Mouse (Mus musculus): ENCODE measurements around the gene Rab11fip3.
"Not testable (repeated sequence)": the region's sequence is repeated elsewhere in the genome, so short reads cannot be mapped to it uniquely, and the experiment has no call there.

The Rab11fip3 gene

DNA sequence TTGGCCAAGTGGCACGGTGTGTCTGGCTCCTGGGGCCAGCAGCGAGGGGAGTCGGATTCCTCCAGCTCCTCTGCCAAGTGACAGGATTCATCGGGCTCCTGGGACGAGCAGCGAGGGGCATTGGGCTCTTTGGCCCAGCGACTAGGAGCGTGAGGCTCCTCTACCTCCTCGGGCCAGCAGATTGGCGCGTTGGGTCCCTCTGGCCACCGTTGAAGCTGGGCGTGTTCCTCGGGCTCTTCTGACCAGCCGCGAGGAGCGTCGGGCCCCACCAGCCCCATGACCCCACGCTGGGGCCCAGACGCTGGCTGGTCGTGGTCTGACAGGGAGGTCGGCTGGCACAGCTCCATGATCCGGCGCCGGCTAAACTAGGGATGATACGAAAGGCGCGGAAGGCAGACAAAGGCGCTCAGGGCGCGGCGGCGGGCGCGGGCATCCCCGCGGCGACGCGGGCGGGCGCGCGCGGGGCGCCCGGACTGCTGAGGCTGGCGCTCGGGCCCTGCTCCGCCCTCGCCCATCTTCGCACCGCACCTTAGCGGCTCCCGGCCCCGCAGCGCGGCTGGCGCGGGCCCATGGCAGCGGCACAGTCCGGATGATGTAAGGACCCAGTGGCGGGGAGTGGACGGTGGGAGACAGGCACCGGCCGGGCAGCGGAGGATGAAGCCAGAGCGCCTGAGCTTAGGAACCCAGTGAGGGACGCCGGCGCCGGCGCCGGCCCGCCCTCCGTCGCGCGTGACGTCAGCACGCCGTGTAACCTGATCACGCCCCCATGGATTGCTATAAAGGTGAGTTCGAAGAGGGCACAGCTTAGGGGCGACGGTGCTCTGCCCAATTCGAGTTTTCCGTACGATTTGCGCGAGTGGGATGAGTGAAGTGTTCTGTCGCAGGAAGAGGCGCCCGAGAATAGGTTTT is at the start of gene Rab11fip3:
Gene Rab11fip3, minus strand, starts transcription at position 725 of the 909 bp plus-strand sequence.
- peak; percentile 67 for DNase-seq (ENCODE audit: low spot score)

DNA sequence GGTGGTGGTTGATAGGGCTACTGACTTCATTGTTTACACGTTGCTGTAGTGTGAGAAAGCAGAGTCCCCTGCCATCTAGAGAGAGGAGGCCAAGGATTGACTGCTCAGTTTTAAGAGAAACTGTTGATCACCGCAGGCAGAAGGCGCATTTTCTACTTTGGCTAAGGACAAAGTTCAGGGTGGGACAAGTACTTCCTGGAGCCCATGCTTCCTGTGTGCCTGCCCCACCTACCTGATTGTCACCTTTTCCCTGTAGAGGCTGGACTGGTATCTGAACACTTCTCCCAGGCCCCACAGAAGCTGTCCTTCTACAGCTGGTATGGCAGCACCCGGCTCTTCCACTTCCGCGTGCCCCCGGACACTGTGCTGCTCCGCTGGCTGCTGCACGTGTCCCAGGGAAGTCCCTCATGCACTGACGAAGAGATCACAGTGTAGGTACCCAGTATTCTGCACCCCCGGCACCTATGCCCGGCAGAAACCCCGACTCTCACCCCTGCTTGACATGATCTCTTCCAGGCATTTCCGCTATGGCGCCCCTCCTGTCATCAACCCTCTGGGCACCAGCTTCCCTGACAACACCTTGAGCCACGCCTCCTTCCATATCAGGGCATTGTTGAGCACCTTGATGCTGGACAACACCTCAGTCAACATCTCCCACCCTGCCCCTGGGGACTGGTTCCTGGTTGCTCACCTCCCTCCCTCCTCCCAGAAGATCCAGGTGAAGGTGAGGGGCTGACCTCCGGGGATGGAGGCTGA is 47.3 kb upstream of the Rab11fip3 start:
- DNase-seq (ENCODE audit: low spot score): no peak

DNA sequence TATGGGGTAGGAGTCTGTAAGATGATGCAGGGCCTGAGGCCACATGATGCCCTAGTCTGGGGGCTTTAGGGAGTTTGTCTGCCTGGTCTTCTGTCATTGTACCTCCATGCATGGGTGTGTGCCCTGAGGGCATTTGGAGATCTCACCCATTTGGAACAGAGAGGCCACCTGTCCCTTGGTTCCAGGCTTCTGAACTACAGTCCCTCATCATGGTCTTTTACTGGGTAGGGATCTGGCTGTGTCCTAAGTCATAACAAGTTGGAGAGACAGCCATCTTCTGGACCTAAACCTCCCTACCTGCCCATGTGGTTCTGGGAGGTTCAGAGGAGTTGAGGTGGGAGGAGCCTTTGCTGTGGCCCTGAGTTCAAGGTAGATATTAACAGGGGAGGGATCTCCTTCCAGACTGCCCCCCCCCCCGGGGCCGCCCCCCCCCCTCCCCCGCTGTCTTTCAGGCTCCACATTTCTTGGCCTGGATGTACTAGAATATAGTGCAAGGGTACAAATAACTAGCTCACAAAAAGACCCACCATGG is 46.7 kb upstream of the Rab11fip3 start:
- DNase-seq (ENCODE audit: low spot score): no peak

DNA sequence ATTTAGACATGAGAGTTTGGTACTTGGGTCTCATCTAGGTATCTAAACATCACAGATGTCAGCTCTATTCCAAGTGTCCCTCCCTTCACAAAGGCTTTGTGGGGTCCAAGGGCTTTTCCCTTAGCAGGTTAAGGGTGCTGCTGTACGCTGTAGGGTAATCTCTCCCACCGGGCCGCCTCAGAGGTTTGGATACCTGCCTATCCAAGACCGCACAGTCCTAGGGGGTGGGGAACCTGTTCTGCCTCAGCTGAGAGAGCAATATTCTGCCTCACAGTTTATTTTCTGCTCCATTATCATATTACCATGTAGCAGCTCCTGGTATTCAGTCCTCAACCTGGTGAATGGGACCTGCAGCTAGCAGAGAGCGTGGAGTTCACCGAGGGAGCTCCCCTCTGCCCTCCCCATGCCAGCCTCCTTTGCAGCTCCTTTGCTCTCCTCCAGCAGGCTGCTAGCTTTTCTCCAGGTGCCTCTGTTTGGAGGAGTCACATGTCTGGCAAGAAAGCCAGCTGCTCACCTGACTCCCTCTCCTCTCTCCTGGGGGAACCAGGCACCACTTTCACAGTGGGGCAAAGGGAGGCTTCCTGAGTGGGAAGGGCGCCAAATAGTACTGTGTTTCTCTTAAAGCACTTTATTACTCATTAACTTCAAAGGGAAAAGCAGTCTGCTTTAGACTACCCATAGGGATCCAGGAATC is 46.0 kb upstream of the Rab11fip3 start:
- DNase-seq (ENCODE audit: low spot score): no peak

DNA sequence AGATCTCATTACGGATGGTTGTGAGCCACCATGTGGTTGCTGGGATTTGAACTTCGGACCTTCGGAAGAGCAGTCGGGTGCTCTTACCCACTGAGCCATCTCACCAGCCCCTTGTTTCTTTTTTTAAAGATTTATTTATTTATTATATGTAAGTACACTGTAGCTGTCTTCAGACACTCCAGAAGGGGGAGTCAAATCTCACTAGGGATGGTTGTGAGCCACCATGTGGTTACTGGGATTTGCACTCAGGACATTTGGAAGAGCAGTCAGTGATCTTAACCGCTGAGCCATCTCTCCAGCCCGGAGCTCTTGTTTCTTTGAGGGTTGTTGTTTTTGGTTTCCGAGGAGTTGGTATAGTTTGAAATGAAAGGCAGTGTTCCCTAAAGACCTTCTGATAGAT is 45.1 kb upstream of the Rab11fip3 start:
- DNase-seq (ENCODE audit: low spot score): not testable (repeated sequence)

DNA sequence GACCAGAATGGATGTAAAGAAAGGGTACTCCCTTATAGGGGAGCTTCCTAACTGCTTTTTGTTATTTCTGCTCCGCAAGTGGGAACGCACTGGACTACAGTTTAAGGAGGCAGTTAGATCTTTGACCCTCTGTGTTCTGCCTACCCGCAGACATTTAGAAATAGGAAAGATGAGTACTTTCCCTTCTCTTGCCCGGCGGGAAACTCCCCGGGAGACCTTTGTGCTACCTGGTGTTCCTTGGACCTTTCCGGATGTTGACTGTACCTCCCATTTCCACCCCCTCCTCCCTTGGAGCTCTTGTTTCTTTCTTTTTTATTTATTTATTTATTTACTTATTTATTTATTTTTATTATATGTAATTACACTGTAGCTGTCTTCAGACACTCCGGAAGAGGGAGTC is 44.7 kb upstream of the Rab11fip3 start:
- DNase-seq (ENCODE audit: low spot score): no peak

GRCm38 (mm10) chr17:26113181-26113948 is 44.0 kb upstream of the Rab11fip3 start, which contains the start of gene Tmem8:
TSS of gene Tmem8 (plus strand) at chr17:26113299.
- no peak for DNase-seq (ENCODE audit: low spot score)

GRCm38 (mm10) chr17:26112751-26113150 is 43.4 kb upstream of the Rab11fip3 start:
- no peak for DNase-seq (ENCODE audit: low spot score)

DNA sequence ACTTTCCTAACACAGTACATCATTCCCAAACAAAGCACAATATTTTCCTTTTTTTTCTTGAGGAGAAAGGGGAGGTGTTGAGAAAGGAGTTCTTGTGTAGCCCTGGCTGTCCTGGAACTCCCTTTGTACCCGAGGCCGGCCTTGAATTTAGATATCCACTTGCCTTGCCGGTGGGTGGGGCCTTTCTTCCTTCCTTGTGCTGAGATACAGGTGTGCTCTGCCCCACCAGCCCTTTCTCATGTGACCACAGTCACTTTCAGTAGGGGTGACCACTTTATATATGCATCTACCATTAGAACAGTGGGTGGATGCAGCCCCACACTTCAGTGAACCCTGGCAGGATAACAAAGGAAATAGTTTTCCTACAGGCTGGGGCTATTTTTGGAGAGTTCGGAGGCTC is 42.4 kb upstream of the Rab11fip3 start:
- DNase-seq (ENCODE audit: low spot score): no peak

GRCm38 (mm10) chr17:26111024-26111423 is 41.7 kb upstream of the Rab11fip3 start:
- no peak for DNase-seq (ENCODE audit: low spot score)

GRCm38 (mm10) chr17:26110156-26110555 is 40.8 kb upstream of the Rab11fip3 start:
- DNase-seq (ENCODE audit: low spot score): no peak

GRCm38 (mm10) chr17:26105619-26106018 is 36.3 kb upstream of the Rab11fip3 start:
- DNase-seq (ENCODE audit: low spot score): no peak

- no peak for DNase-seq (ENCODE audit: low spot score)
Observed at GRCm38 (mm10) chr17:26101478-26101877, 32.1 kb upstream of the Rab11fip3 start.

DNA sequence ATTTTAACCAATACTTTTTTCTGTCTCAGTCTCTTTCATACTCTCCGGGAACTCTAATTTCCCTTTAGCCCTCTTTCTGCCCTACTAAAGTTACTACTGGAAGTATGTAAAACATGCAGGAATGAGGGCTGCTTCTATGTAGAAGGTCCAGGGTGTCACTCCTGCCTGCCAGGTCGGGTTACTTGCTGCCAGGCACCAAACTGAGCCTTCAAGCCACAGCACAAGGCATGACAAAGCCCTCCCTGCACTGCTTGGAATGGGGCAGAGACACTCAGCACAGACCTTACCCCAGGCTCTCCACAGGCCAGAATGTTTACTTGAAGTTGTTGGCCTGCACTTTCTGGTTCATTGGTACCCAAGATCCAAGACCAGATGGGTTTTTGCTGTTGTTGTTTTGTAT is 30.8 kb upstream of the Rab11fip3 start:
- no peak for DNase-seq (ENCODE audit: low spot score)

DNA sequence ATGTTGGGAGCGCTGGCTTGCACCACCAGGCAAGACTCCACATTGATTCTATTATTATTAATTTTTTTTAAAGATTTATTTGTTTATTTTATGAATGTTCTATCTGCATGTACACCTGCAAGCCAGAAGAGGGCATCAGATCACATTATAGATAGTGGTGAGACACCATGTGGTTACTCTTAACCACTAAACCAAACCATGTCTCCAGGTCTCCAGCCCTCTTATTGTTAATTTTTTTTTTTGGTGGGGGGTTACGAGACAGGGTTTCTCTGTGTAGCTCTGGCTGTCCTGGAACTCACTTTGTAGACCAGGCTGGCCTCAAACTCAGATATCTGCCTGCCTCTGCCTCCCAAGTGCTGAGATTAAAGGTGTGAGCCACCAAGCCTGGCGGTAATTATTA is 30.0 kb upstream of the Rab11fip3 start:
- DNase-seq (ENCODE audit: low spot score): not testable (repeated sequence)

DNA sequence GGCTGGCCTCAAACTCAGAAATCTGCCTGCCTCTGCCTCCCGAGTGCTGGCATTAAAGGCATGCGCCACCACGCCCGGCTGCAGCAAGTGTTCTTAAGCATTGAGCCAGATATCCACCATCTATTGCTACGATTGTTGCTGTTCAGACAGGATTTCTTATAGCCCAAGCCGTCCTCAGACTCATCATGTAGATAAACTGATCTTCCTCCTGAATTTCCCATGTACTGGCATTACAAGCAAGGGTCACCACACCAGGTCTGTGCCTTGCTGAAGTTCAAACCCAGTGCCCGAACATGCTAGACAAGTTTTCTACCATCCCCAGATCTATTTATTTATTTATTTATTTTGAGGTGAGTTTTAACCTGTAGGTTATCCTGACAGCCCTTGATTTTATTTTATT is 29.1 kb upstream of the Rab11fip3 start:
- no peak for DNase-seq (ENCODE audit: low spot score)

GRCm38 (mm10) chr17:26095121-26095740 is 25.9 kb upstream of the Rab11fip3 start, which contains the start of gene Nme4:
TSS of gene Nme4 (minus strand) at chr17:26095602.
- no peak for DNase-seq (ENCODE audit: low spot score)

DNA sequence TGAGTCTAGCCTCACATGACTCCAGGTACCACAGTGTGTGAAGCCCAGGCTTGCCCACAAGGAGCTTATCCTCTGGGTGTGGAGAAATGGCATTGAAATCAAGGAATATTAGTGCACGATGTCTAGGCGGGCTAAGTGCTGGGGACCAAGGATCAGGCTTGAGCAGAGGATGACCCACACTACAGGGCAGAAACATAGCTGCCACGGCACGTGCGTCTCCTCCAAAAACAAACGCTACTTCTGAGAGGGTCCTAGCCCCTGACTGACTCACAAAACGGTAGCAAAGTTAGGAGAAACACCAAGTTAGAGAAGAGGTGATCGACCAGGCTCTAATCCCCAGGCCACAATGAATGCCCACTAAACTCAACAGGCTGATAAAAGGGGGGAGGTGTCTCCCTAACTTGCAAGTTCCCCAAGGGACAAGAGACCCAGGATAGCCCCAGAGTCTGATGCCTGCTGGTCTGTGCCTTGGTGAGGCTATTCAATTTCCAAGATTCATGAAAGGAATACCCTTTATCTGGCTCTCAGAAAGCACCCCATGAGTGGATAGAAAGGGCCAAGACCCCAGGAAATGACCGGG is 25.3 kb upstream of the Rab11fip3 start:
- no peak for DNase-seq (ENCODE audit: low spot score)

DNA sequence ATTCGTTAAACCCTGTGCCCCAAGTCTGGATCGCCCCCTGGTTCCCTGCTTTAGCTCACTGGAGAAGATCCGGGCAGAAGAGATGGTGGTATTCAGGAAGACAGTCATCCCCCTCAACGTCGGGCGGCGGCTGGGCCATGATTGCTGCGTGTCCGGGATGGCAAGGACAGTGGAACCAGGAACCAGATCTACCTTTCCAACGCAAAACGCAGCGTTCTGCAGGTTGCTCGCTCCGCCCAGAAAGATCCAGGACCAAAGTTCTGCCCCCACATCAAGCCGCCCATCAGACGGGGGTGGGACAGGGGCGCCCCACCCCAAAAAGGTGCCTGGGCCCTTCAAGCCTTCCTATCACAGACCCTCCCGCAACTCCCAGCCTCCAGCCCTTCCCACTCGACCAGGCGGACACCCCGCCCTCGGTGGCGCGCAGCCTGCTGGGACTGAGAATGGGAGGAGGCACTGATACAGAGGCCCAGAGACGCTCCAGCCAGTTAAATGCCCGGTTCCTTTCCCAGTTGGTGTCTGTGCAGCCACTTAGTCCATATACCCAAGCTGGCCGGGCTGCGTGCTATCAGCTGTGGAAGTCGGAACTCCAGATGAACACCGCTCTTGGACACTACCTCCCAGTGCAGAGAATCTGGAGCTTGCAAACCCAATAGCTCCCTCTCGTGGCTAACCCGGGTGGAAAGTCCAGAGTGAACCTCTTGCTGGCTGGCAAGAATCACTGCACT is 20.7 kb upstream of the Rab11fip3 start, which contains the start of gene Decr2:
Gene Decr2, minus strand, starts transcription at position 433 of the 728 bp plus-strand sequence.
- peak; percentile 83 for DNase-seq (ENCODE audit: low spot score)
